Mouse (Mus musculus): ENCODE results near the gene Clip2. TPM values are rescaled to one million over a fixed set of nuclear protein-coding genes. Genes with fewer than 3 reads are reported as not detected.
A peak's percentile ranks its signal among the peaks of the same experiment; 100 is the strongest.
"Not testable (repeated sequence)": the region's sequence is repeated elsewhere in the genome, so short reads cannot be mapped to it uniquely, and the experiment has no call there.

The Clip2 gene
- polyA plus RNA-seq, 1 experiment from 2014 or later: 14.4 TPM

DNA sequence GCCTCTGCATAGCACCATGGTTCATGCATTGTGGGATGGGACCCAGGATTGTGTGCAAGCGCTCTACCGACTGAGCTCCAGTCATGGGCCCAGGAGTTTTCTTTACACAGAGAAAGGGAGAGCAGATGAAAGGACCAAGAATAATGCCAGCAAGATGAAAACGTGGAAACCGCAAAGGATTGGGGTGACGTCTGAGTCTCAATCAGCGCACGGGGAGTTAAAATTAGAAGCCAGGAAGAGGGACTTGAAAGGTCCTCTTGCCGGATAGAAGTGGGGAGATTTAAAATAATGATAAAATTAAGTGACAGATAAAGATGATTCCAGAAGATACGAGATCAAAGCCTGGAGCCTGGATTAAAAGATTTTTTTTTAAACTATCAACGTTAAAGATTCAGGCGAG, 69.9 kb downstream of the Clip2 start:
- Histone ChIP-seq H3K4me1 (ENCODE audit: control insufficient read depth, insufficient read depth, low read depth, low read length) (no peaks in the 10 kb centered on the region), H3K9me3 (ENCODE audit: control insufficient read depth, low read length) (no peaks in the 10 kb centered on the region), H3K9ac (ENCODE audit: low read depth, low read length) (no peak overlapping the region), H3K4me2 (ENCODE audit: low read length) (no peak overlapping the region), H3K36me3 (ENCODE audit: control insufficient read depth, insufficient read depth, low read length) (no peaks in the 10 kb centered on the region), H3K27ac (ENCODE audit: low read depth, low read length) (no peak overlapping the region), H3K27me3 (replicated peaks; ENCODE audit: control insufficient read depth, insufficient read depth, low read length) (no peaks in the 10 kb centered on the region), H3K4me3 (ENCODE audit: low read length) (no peak overlapping the region)
- WGBS: 71% methylated on average over 11 of the region's 11 CpGs
- ATAC-seq: no peak

DNA sequence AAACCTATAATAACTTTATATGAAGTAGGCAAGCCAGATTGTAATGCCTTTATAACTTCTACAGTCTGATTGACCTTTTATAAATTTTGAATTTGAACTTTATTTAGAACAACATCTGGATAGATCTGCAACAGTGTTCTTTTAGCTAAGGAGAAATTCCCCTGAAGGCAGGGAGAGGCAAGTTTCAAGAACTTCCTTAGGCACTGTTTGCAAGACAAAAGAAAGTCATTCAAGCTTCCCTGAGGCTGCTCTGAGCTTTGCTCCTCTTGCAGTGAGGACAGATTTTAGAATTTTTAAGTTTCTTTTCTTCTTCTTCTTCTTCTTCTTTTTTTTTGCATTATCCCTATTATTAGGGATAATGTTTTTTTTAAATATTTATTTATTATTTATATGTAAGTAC, 73.3 kb downstream of the Clip2 start:
- H3K4me3 ChIP-seq (ENCODE audit: low read length); H3K4me1 ChIP-seq (ENCODE audit: control insufficient read depth, insufficient read depth, low read depth, low read length); H3K4me2 ChIP-seq (ENCODE audit: low read length); ATAC-seq; H3K27me3 ChIP-seq (replicated peaks; ENCODE audit: control insufficient read depth, insufficient read depth, low read length); H3K9me3 ChIP-seq (ENCODE audit: control insufficient read depth, low read length); H3K36me3 ChIP-seq (ENCODE audit: control insufficient read depth, insufficient read depth, low read length); H3K27ac ChIP-seq (ENCODE audit: low read depth, low read length); H3K9ac ChIP-seq (ENCODE audit: low read depth, low read length): not testable (repeated sequence)

DNA sequence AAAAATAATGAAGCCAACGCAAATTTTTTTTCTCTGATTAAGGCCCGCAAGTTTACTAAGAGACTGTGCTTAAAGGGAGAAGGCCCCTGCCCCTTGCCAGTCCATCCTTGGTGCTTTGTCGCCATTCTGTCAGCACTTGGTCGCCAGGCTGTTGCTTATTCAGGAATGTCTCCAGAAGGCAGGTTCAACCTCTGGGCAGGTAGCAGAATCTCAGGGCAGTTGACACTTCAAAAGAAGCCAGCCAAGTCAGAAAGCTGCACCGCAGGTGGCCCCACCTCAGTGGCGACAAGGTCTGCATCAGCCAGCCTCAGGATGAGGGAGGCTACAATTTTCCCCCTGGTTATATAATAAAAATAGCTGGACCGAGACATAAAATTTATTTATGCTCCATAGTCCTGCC, 76.5 kb downstream of the Clip2 start:
- ATAC-seq; H3K4me1 ChIP-seq (ENCODE audit: control insufficient read depth, insufficient read depth, low read depth, low read length); H3K4me3 ChIP-seq (ENCODE audit: low read length); H3K27me3 ChIP-seq (replicated peaks; ENCODE audit: control insufficient read depth, insufficient read depth, low read length); H3K27ac ChIP-seq (ENCODE audit: low read depth, low read length); H3K9ac ChIP-seq (ENCODE audit: low read depth, low read length); H3K9me3 ChIP-seq (ENCODE audit: control insufficient read depth, low read length); H3K36me3 ChIP-seq (ENCODE audit: control insufficient read depth, insufficient read depth, low read length); H3K4me2 ChIP-seq (ENCODE audit: low read length): not testable (repeated sequence)
- WGBS: 94% methylated on average over 7 of the region's 7 CpGs

DNA sequence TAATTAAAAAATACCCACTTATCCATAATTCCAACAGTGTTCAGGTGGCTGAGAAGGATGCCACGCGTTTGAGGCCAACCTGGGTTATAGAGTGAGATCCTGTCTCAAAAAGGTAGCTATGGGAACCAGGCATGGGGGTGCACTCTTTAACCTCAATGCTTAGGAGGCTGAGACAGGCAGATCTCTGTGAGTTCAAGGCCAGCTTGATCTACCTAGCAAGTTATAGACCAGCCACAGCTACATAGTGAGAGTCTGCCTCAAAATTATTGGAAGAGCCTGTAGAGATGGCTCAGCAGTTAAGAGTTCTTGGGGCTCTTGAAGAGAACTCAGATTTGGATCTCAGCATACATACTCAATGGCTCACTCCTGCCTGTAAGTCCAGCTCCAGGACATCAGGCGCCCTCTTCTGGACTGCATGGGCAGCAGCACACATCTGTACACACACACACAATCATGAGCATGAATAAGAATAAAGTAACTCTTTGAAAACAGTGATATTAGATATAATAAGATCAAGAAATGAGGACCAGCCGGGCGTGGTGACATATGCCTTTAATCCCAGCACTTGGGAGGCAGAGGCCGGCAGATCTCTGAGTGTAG, 77.1 kb downstream of the Clip2 start:
- H3K27me3 ChIP-seq (replicated peaks; ENCODE audit: control insufficient read depth, insufficient read depth, low read length): no peaks in the 10 kb centered on the region
- WGBS: 96% methylated on average over 6 of the region's 6 CpGs
- no peak for ATAC-seq
- no peak overlapping the region for H3K4me3 ChIP-seq (ENCODE audit: low read length)
- H3K36me3 ChIP-seq (ENCODE audit: control insufficient read depth, insufficient read depth, low read length): no peaks in the 10 kb centered on the region
- peaks cover 3% of the 10 kb centered on the region; the same call in 1 of the 2 replicates for H3K9me3 ChIP-seq (ENCODE audit: control insufficient read depth, low read length)
- H3K9ac ChIP-seq (ENCODE audit: low read depth, low read length): no peak overlapping the region
- H3K4me1 ChIP-seq (ENCODE audit: control insufficient read depth, insufficient read depth, low read depth, low read length): no peaks in the 10 kb centered on the region
- no peak overlapping the region for H3K4me2 ChIP-seq (ENCODE audit: low read length)
- H3K27ac ChIP-seq (ENCODE audit: low read depth, low read length): no peak overlapping the region

DNA sequence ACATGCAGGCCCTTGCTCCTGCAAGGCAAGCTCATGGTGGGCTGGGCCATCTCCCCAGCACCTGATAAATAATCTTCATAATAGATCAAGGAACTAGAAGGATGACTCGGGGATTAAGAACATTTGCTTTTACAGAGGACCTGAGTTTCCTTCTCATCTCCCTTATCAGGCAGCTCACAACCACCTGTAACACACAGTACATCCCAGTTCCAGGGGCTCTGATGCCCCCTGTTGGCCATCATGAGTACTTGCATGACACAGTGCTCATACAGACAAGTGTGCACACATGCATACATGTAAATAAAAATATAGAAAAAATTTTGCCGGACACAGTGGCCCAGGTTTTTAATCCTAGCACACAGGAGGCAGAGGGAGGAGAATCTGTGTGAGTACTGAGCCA, 78.3 kb downstream of the Clip2 start:
- no peak overlapping the region for H3K4me3 ChIP-seq (ENCODE audit: low read length)
- H3K36me3 ChIP-seq (ENCODE audit: control insufficient read depth, insufficient read depth, low read length): no peaks in the 10 kb centered on the region
- H3K9me3 ChIP-seq (ENCODE audit: control insufficient read depth, low read length): peaks cover 3% of the 10 kb centered on the region; the same call in 1 of the 2 replicates
- 96% methylated on average over 2 of the region's 2 CpGs for WGBS
- no peaks in the 10 kb centered on the region for H3K4me1 ChIP-seq (ENCODE audit: control insufficient read depth, insufficient read depth, low read depth, low read length)
- H3K27ac ChIP-seq (ENCODE audit: low read depth, low read length): no peak overlapping the region
- no peaks in the 10 kb centered on the region for H3K27me3 ChIP-seq (replicated peaks; ENCODE audit: control insufficient read depth, insufficient read depth, low read length)
- H3K9ac ChIP-seq (ENCODE audit: low read depth, low read length): no peak overlapping the region
- no peak overlapping the region for H3K4me2 ChIP-seq (ENCODE audit: low read length)
- no peak for ATAC-seq

DNA sequence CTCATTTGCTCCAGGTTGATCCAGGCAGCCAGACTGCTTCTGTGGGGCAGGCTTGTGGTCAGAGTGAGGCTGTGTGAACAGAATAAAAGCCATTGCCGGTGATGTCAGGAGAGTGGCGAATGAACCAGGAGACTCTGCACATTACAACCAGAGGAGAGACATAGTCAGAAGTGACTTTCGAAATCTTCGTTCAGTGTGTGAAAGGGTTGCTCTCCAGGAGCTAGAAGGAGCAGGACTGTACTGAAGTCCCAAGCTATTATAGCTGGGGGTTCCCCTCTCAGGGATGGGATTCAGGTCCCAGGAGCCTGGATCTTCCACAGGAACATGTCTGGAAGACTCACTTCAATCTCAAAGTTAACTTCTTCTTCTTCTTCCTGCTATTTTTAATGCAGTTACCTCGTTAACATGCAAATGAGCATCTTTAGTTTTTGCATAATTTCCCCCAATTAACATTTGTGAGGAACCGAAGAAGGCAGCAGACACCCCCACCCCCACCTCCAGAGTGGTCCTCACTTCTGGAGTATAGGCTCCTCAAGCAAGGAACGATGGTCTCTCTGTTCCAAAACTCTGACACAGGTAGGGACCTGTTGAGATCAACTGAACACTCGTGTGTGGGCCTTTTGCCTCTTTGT, 81.6 kb downstream of the Clip2 start:
- WGBS: 73% methylated on average over 8 of the region's 8 CpGs
- Histone ChIP-seq H3K4me3 (ENCODE audit: low read length) (no peak overlapping the region), H3K9me3 (ENCODE audit: control insufficient read depth, low read length) (no peaks in the 10 kb centered on the region; the same call in 1 of the 2 replicates)

DNA sequence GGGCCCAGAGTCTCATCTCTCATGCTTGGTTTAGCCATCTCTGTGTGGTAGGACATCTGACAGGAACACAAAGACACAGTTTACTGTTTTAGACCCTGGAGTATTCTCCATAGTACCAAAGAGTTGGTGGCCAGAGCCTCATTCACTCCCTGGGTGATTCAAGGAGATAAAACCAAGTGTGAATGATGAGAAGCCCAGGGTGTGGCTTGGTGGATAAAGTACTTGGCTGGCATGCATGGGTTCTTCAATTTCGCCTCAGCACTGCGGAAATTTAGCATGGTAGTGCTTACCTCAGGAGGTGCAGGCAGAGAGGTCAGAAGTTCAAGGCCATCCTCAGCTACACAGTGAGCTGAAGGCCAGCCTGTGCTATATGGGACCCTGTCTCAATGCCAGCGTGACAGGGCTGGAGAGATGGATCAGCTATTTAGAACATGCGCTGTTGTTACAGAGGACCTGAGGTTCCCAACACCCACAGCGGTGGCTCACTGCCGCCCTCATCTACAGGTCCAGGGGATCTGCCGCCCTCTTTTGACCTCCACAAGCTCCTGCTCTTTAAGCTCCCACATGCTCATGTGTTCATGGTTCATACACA, 82.6 kb downstream of the Clip2 start:
- no peaks in the 10 kb centered on the region for H3K9me3 ChIP-seq (ENCODE audit: control insufficient read depth, low read length)
- no peaks in the 10 kb centered on the region for H3K36me3 ChIP-seq (ENCODE audit: control insufficient read depth, insufficient read depth, low read length)
- H3K4me2 ChIP-seq (ENCODE audit: low read length): no peak overlapping the region
- no peak overlapping the region for H3K4me3 ChIP-seq (ENCODE audit: low read length)
- no peaks in the 10 kb centered on the region for H3K27me3 ChIP-seq (replicated peaks; ENCODE audit: control insufficient read depth, insufficient read depth, low read length)
- ATAC-seq: no peak
- 86% methylated on average over 7 of the region's 7 CpGs for WGBS
- H3K9ac ChIP-seq (ENCODE audit: low read depth, low read length): no peak overlapping the region
- H3K4me1 ChIP-seq (ENCODE audit: control insufficient read depth, insufficient read depth, low read depth, low read length): peaks cover 10% of the 10 kb centered on the region
- H3K27ac ChIP-seq (ENCODE audit: low read depth, low read length): no peak overlapping the region

More for the DNA sequence above, 81.6 kb downstream of the Clip2 start:
- Histone ChIP-seq H3K4me1 (ENCODE audit: control insufficient read depth, insufficient read depth, low read depth, low read length) (peaks cover 10% of the 10 kb centered on the region), H3K4me2 (ENCODE audit: low read length) (no peak overlapping the region), H3K36me3 (ENCODE audit: control insufficient read depth, insufficient read depth, low read length) (no peaks in the 10 kb centered on the region), H3K27me3 (replicated peaks; ENCODE audit: control insufficient read depth, insufficient read depth, low read length) (no peaks in the 10 kb centered on the region), H3K27ac (ENCODE audit: low read depth, low read length) (no peak overlapping the region), H3K9ac (ENCODE audit: low read depth, low read length) (no peak overlapping the region)
- no peak for ATAC-seq

DNA sequence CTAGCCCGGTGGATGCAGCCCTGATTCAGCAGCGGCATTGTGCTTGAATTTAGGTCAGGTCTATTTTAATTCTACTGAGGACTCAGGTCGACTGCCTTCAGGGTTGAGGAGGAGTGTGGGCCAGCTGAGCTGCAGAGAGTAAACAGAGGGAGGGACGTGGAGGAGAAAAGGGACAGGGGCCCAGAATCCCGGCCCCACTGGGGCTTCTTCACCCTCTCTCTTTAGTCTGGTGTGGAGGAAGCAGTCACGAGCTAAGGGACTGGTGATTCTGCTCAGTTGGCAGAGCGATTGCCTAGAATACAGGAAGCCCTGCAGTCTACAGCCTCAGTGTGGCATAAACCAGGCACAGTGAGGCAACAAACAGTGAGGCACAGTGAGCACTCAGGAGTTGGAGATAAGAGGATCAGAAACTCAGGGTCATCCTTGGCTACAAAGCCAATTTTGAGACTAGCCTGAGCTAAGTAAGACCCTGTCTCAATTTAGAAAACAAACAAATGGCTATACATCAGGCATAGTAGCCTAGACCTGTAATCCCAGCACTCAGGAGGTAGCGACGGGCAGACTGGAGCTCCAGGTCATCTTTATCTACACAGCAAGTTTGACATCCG, 84.0 kb downstream of the Clip2 start:
- H3K27me3 ChIP-seq (replicated peaks; ENCODE audit: control insufficient read depth, insufficient read depth, low read length): no peaks in the 10 kb centered on the region
- no peaks in the 10 kb centered on the region for H3K9me3 ChIP-seq (ENCODE audit: control insufficient read depth, low read length)
- no peak overlapping the region for H3K4me3 ChIP-seq (ENCODE audit: low read length)
- peaks cover 10% of the 10 kb centered on the region for H3K4me1 ChIP-seq (ENCODE audit: control insufficient read depth, insufficient read depth, low read depth, low read length)
- H3K9ac ChIP-seq (ENCODE audit: low read depth, low read length): no peak overlapping the region
- ATAC-seq: no peak
- no peak overlapping the region for H3K27ac ChIP-seq (ENCODE audit: low read depth, low read length)
- no peak overlapping the region for H3K4me2 ChIP-seq (ENCODE audit: low read length)
- H3K36me3 ChIP-seq (ENCODE audit: control insufficient read depth, insufficient read depth, low read length): no peaks in the 10 kb centered on the region
- 64% methylated on average over 10 of the region's 10 CpGs for WGBS

DNA sequence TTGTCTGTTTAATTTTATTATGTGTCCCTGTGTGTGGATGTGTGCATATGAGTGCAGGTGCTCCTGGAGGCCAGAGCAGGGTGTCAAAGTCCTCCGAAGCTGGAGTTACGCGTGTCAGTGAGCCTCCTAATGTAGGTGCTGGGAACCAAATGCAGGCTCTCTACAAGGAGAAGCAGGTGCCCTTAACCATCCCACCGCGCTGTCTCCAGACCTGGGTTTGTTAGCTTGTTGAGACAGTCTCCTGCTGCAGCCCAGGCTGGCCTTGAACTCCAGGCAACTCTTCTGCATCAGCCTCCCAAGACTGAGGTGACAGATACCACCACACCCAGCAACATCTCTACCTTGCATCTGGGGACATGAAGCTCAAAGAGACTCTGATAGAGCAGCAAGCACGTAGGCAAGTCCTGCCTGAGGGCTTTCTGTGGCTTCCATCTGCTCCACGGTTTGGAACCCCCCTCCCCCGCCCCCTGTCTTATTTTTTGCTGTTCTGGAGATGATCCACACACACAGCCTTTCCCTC, 85.1 kb downstream of the Clip2 start:
- no peak overlapping the region for H3K9ac ChIP-seq (ENCODE audit: low read depth, low read length)
- H3K4me3 ChIP-seq (ENCODE audit: low read length): no peak overlapping the region
- WGBS: 62% methylated on average over 8 of the region's 8 CpGs
- H3K36me3 ChIP-seq (ENCODE audit: control insufficient read depth, insufficient read depth, low read length): no peaks in the 10 kb centered on the region
- no peaks in the 10 kb centered on the region for H3K27me3 ChIP-seq (replicated peaks; ENCODE audit: control insufficient read depth, insufficient read depth, low read length)
- peaks cover 10% of the 10 kb centered on the region for H3K4me1 ChIP-seq (ENCODE audit: control insufficient read depth, insufficient read depth, low read depth, low read length)
- no peak overlapping the region for H3K27ac ChIP-seq (ENCODE audit: low read depth, low read length)
- no peak overlapping the region for H3K4me2 ChIP-seq (ENCODE audit: low read length)
- H3K9me3 ChIP-seq (ENCODE audit: control insufficient read depth, low read length): no peaks in the 10 kb centered on the region
- ATAC-seq: 0 out of 2 replicates have a peak, but pooled peaks have one; percentile 35

All from hindbrain, embryonic 16.5 days (tissue).